Mouse (Mus musculus): Measurements from ENCODE around the gene Olfml3. TPM values are rescaled to one million over a fixed set of nuclear protein-coding genes. Genes with fewer than 3 reads are reported as not detected.
A peak's percentile ranks its signal among the peaks of the same experiment; 100 is the strongest.

Olfml3 gene
- total RNA-seq, 2 experiments from 2014 or later = 11.1 to 12.6 TPM

- DNase-seq (ENCODE audit: low spot score in 2 of 2) = no peak
Measured at GRCm38 (mm10) chr3:103743208-103743607, 5.4 kb upstream of the Olfml3 start.

- no peak for DNase-seq (ENCODE audit: low spot score in 2 of 2)
Measured at GRCm38 (mm10) chr3:103740342-103740741, 2.5 kb upstream of the Olfml3 start.

- no peak for DNase-seq (ENCODE audit: low spot score in 2 of 2)
Measured at GRCm38 (mm10) chr3:103739329-103739728, 1.5 kb upstream of the Olfml3 start, which contains the start of gene Gm10964. Gene Gm10964 (plus strand): TSS chr3:103739366.

GRCm38 (mm10) chr3:103737061-103737754 is 593 bp downstream of the Olfml3 start:
- no peak for DNase-seq (ENCODE audit: low spot score in 2 of 2)

GRCm38 (mm10) chr3:103735776-103736600 is 1.8 kb downstream of the Olfml3 start:
- no peak for DNase-seq (ENCODE audit: low spot score in 2 of 2)

GRCm38 (mm10) chr3:103734696-103735519 is 2.9 kb downstream of the Olfml3 start:
- no peak for DNase-seq (ENCODE audit: low spot score in 2 of 2)

GRCm38 (mm10) chr3:103733799-103734695 is 3.8 kb downstream of the Olfml3 start:
- DNase-seq (ENCODE audit: low spot score in 2 of 2) = peak; percentile 43 to 53

- no peak for DNase-seq (ENCODE audit: low spot score in 2 of 2)
Measured at GRCm38 (mm10) chr3:103733176-103733575, 4.6 kb downstream of the Olfml3 start.

- DNase-seq (ENCODE audit: low spot score in 2 of 2) = no peak
Measured at GRCm38 (mm10) chr3:103732116-103732515, 5.7 kb downstream of the Olfml3 start.

- no peak for DNase-seq (ENCODE audit: low spot score in 2 of 2)
Measured at GRCm38 (mm10) chr3:103729850-103730249, 8.0 kb downstream of the Olfml3 start.

- no peak for DNase-seq (ENCODE audit: low spot score in 2 of 2)
Measured at GRCm38 (mm10) chr3:103727813-103728326, 9.9 kb downstream of the Olfml3 start.

- DNase-seq (ENCODE audit: low spot score in 2 of 2) = no peak
Measured at GRCm38 (mm10) chr3:103726642-103727041, 11.2 kb downstream of the Olfml3 start.

- DNase-seq (ENCODE audit: low spot score in 2 of 2) = no peak
Measured at GRCm38 (mm10) chr3:103724137-103724536, 13.7 kb downstream of the Olfml3 start.

GRCm38 (mm10) chr3:103718728-103719127 is 19.1 kb downstream of the Olfml3 start:
- no peak for DNase-seq (ENCODE audit: low spot score in 2 of 2)

GRCm38 (mm10) chr3:103716774-103717760 is 20.7 kb downstream of the Olfml3 start:
- DNase-seq (ENCODE audit: low spot score in 2 of 2) = no peak

GRCm38 (mm10) chr3:103715762-103716693 is 21.8 kb downstream of the Olfml3 start:
- DNase-seq (ENCODE audit: low spot score in 2 of 2) = no peak

- DNase-seq (ENCODE audit: low spot score in 2 of 2) = no peak
Measured at GRCm38 (mm10) chr3:103714942-103715341, 22.9 kb downstream of the Olfml3 start.

All from layer of hippocampus, postnatal 14 days (tissue).